Mouse (Mus musculus) thymus, adult 2 months (tissue): ENCODE results near the gene Endou. TPM values are rescaled to one million over a fixed set of nuclear protein-coding genes. Genes with fewer than 3 reads are reported as not detected.
A peak's percentile ranks its signal among the peaks of the same experiment; 100 is the strongest.

Experiments
- DNase-seq: peaks from one replicate; pipeline ENCODE4 v3.0.0; 2021
- H3K27ac ChIP-seq: fragments of 200-500 bp; 2 replicates; pipeline ENCODE4 v1.5.1; 2012; ENCODE audit warnings: low read length, control low read depth; ENCODE audit not compliant: control insufficient read depth, insufficient read depth
- H3K27me3 ChIP-seq: fragments of 200-500 bp; 2 replicates; pipeline ENCODE4 v1.6.1; 2012; ENCODE audit warnings: mild to moderate bottlenecking, low read length, moderate library complexity, mixed read lengths; ENCODE audit not compliant: control insufficient read depth, insufficient read depth
- H3K36me3 ChIP-seq: fragments of 200-500 bp; 2 replicates; pipeline ENCODE4 v1.6.1; 2012; ENCODE audit warnings: mild to moderate bottlenecking, low read length, moderate library complexity; ENCODE audit not compliant: control insufficient read depth, insufficient read depth
- H3K4me1 ChIP-seq: fragments of 200-500 bp; replicated peaks from 2 replicates; pipeline ENCODE4 v1.6.1; 2012; ENCODE audit warnings: low read length; ENCODE audit not compliant: control insufficient read depth, insufficient read depth
- H3K4me3 ChIP-seq: fragments of 200-500 bp; 2 replicates; pipeline ENCODE4 v1.5.1; 2012; ENCODE audit warnings: mild to moderate bottlenecking, low read length, control low read depth, moderate library complexity; ENCODE audit not compliant: control insufficient read depth, insufficient read depth
- CTCF ChIP-seq: fragments of 200-500 bp; IDR thresholded peaks from 2 replicates; pipeline ENCODE4 v1.5.1; 2012; ENCODE audit warnings: mild to moderate bottlenecking, control low read depth, low read length, moderate library complexity, borderline replicate concordance; ENCODE audit not compliant: control insufficient read depth, poor library complexity, insufficient read depth; ENCODE audit errors: extremely low read depth
- POLR2A ChIP-seq: fragments of 200-500 bp; IDR thresholded peaks from 2 replicates; pipeline ENCODE4 v1.6.1; 2012; ENCODE audit warnings: mild to moderate bottlenecking, low read length, control low read depth, moderate library complexity; ENCODE audit not compliant: control insufficient read depth, poor library complexity, insufficient read depth; ENCODE audit errors: extremely low read depth
- WGBS: fragments of 180-500 bp; shearing (Covaris S2); methylation state at CpG from one replicate; pipeline ENCODE4 v1.1.7; 2018; 5-methylcytosine and 5-hydroxymethylcytosine counted together
- polyA plus RNA-seq: library from polyadenylated mRNA; depleted of rRNA; stranded (reverse); fragments of >200 nt; gene quantifications from 2 replicates; pipeline ENCODE4 v1.2.3, GENCODE M21; 2012

The Endou gene
- polyA plus RNA-seq, 1 experiment: 276 TPM

DNA sequence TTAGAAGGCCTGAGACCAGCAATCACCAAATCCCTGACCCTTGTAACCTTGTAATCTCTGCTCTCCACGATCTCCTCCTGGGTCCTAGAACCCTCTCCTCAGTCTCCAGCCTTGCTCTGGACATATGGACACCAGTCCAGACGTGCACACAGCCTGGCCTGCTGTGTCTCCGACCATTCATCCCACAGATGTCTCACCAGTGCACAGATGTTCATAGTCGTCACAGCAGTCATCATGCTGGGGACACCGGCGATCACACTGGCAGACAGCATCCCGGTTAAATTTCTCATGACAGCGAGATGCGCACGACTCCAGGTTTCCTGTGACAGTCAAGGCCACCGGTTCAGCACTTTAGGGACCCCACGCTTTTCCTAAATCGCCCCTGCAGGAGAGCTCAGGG is 4.8 kb downstream of the Endou start:
- H3K4me1 ChIP-seq: peaks cover 93% of the 10 kb centered on the region
- H3K36me3 ChIP-seq: no peaks in the 10 kb centered on the region
- peak overlapping the region; percentile 95 for H3K27ac ChIP-seq
- TF ChIP-seq CTCF (no peak), POLR2A (no peak)
- DNase-seq: no peak
- peak overlapping the region; percentile 14 for H3K4me3 ChIP-seq
- H3K27me3 ChIP-seq: no peaks in the 10 kb centered on the region
- 51% methylated on average over 13 of the region's 13 CpGs for whole genome bisulfite sequencing

DNA sequence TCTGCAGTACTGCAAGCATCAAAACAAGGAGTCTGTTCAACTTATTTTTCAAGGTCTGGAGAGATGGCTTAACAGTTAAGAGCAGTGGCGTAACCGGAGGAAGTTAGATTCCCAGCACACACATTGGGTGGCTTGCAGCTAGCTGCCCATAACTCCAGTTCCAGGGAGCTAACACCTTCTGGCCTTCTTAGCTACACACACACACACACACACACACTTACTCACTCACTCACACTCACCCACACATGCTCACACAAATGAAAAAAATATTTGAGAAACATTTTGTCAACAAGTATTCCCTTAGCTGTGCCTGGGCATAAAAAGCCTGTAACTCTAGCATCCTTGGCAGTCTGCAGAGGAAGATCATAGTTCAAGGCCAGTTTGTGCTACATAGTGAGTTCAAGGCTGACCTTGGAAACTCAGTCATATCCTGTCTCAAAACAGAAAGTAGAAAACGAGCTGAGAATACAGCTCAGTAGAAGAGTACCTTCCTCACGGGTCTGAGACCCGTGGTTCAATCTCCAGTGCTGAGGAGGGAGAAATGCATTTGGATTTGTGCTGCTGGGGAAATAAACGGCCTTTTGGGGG is 5.8 kb downstream of the Endou start:
- Histone ChIP-seq H3K36me3 (no peaks in the 10 kb centered on the region), H3K27me3 (no peaks in the 10 kb centered on the region), H3K4me3 (no peak overlapping the region), H3K27ac (peak overlapping the region; percentile 95), H3K4me1 (peaks cover 91% of the 10 kb centered on the region)
- TF ChIP-seq CTCF (no peak), POLR2A (no peak)
- 27% methylated on average over 6 of the region's 6 CpGs for WGBS
- no peak for DNase-seq

DNA sequence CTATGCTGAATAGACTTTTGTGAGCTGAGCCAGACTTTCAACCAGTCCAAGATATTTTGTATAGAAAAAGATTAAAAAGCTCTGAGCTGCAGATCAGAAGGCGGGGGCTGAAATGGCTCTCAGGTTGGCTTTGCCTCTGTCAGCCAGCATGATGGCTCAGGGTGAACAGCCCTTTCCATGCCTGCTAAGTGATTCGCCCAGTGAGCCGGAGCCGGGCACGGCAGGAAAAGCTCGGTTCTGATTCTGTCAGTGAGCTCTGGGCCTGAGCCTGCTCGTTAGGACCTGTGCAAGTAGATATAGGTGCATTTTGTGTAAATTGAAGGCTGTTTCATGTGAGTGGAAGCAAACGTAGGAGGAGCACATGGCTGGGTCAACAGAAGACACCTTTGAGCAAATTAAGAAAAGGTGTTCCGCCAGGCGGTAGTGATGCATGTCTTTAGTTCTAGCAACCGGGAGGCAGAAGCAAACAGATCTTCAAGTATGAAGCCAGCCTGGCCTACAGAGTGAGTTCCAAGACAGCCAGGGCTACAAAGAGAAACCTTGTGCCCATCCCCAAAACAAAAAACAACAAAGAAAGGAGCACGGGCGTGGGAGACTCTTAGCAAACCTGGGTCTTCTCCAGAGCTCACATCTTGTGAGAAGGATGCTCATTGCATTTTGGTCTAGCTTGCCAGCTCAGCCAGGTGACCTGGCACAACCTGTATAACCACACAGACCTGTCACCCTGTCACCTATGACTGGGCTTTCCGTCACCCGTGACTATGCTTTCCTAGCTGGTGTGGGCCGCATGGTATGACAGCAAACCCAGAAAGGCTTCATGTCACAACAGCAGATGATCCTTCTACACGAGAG is 6.6 kb downstream of the Endou start:
- no peaks in the 10 kb centered on the region for H3K27me3 ChIP-seq
- peak overlapping the region; percentile 95 for H3K27ac ChIP-seq
- no peak for TF ChIP-seq CTCF
- TF ChIP-seq POLR2A: no peak
- DNase-seq: no peak
- H3K4me1 ChIP-seq: peaks cover 90% of the 10 kb centered on the region
- no peaks in the 10 kb centered on the region for H3K36me3 ChIP-seq
- 73% methylated on average over 17 of the region's 17 CpGs for WGBS
- no peak overlapping the region for H3K4me3 ChIP-seq

DNA sequence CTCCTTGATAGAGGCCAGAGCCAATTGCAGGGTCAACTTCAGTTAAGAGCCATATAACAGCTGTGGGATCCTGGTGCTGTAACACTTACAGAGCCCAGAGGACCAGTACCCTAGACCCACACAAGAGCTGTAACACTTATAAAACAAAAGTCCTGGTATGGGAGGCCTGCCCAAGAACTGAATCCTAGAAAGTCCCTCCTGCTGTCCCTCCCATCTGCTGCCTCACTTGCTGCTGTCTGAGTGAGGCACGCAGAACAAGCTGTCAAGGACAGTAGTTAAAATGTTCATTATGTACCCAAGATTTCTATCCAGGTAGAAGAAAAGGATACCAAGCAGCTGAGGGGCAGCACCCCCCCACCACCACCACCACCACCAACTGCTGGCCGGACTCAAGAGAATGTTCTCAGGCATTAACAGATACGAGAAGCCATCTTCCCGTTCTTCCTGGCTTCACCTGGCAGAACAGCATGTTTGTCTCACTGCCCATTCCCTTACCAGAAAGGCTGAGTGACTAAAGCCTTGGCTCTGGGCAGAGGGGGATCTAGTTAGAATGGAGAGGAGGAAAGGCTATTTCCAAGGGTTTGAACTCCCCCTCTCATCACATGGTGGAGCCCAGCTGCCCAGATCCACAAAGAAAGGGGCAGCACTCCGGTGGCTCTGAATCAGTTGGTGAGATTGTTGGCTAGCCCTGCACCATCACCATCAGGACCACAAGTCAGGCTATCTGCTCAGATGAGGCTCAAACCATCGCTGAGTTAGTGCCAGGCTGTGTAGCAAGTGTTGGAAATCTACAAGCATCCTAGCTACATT is 7.4 kb downstream of the Endou start:
- TF ChIP-seq CTCF (no peak), POLR2A (no peak)
- no peak for DNase-seq
- Histone ChIP-seq H3K4me3 (no peak overlapping the region), H3K27me3 (no peaks in the 10 kb centered on the region), H3K4me1 (peaks cover 88% of the 10 kb centered on the region), H3K36me3 (peaks cover 5% of the 10 kb centered on the region; the same call in 1 of the 2 replicates), H3K27ac (peak overlapping the region; percentile 20; the same call in 1 of the 2 replicates)
- 88% methylated on average over 6 of the region's 6 CpGs for WGBS

DNA sequence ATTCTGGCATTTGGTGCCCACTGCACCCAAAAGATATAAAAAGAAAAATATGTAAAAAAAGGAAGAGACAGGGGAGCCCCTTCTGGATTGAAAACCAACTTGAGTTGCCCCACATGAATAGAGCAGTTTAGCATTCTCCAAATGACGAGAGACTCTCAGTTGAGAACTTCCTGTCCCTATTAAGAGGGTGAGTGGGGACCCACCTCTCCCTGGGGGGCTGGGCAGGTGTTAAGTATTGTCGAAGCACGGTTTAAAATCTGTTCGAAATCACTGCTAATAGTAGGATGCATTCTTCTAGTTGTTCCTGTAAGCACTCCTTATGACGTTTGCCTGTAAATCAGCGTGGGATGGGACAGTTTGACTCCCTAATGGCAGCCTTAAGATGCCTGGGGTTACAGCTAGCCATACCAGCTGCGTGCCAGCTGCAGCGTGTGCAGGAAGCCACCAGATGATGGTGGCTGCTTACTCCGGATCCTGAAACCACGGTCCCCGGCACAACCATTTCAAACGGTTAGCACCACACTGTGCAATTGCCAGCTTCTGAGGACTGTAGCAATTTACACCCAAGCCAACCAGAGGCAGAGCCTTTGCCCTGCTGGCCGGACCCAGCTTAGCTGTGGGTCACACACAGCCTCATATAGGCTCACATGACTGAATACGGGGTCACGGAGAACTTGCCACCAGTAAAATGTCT is 10.0 kb downstream of the Endou start:
- Histone ChIP-seq H3K4me1 (peaks cover 76% of the 10 kb centered on the region), H3K27ac (peak overlapping the region; percentile 97), H3K27me3 (no peaks in the 10 kb centered on the region), H3K4me3 (peak overlapping the region; percentile 3; the same call in 1 of the 2 replicates), H3K36me3 (peaks cover 17% of the 10 kb centered on the region)
- peak; percentile 62 for TF ChIP-seq POLR2A
- TF ChIP-seq CTCF: no peak
- peak; percentile 79 for DNase-seq
- WGBS: 7% methylated on average over 15 of the region's 15 CpGs
